Mouse (Mus musculus) right cerebral cortex, postnatal 25 days (tissue): ENCODE measurements around the gene B9d1.

Source experiments
- DNase-seq: peaks from one replicate; pipeline ENCODE4 v3.0.0; 2022

The B9d1 gene

DNA sequence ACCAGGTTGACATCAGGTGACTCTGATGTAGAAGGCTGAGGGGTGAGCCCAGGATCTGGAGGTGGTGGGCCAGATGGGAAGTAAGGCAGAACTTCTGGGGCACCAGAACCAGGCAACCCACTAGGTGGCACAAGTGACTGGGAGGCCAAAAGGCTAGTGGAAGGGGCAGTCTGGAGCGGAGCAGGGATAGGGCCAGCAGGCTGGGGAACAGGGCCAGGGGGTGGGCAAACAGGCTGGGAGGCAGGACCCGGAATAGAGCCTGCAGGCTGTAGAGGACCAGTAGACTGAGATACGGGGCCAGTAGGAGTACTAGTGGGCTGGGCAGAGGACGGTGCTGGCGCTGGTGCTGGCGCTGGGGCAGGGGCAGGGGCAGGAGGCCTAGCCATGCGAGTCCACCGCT is 15.1 kb upstream of the B9d1 start:
- DNase-seq, result no peak

GRCm38 (mm10) chr11:61490944-61491520 is 13.9 kb upstream of the B9d1 start:
- DNase-seq, result no peak

DNA sequence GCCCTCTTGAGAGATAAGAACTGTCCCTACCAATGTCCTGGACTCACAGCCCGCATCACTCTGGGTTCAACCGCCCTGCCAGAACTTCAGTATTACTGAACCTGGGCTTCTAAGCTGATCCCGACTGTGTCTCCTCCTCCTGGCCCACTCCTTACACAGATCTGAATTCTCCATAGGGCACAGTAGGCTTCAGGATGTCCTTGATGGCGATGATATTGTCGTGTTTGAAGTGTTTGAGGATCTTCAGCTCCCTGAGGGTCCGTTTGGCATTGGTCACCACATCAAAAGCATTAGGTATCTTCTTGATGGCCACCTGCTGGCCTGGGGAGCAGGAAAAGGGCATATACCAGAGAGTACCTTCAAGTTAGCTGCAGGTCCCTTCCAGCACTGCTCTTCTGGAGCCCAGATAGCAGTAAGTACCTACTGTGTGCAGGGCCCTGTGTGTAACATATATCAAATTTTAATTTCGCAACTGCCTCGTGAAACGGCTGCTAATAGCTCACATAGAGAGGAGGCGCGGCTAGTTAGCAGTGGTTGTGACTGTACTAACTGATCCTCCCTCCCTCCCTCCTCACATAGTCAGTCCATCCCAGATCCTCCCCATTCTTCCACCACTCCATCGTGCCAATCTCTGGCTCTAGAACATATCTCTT is 12.1 kb upstream of the B9d1 start:
- DNase-seq, result no peak

- DNase-seq, result peak; percentile 54
Measured at GRCm38 (mm10) chr11:61493525-61494128, 11.3 kb upstream of the B9d1 start.

DNA sequence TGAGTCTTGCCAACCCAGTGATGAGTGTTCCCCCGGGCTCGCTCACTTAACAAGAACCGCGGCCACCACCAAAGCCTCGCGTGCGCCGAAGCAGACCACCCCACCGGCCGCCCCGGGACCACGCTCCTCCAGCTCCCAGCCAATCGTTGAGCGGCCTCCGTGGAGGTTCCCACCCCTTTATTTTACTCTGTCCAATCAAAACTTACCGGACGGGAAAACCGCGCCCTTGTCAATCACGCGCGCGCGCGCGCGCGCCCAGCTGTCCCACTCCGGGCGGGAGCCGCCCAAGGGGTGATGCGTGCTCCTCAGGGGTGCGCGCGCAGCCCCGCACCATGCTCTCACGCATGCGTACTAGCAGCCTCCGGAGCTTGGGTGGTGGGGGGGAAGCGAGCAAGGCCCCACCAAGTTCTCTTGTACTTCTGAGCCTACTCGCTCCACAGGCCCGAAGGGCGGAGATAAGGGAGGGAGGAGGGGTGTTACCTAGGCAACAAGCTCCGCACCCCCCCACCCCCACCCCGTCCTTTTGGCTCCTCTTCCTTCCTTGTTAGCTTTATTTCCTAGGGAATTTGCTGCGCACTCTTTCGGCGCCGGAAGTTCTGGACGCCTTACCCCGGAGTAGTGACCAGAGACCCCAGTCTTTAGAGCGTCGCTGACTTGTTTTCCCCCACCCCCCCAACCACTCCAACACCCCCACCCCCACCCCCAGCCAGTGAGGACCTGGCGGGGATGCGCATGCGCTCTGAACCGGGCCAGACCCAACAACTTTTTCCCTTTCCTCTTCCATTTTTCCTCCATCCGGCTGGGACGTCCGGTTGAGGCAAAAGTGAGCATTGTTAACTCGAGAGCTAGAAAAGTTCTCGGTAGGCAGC is 10.6 kb upstream of the B9d1 start, which contains the start of gene Mapk7:
Mapk7 (minus strand) TSS at position 278 of the 869 bp plus-strand sequence.
- DNase-seq, result peak; percentile 96

DNA sequence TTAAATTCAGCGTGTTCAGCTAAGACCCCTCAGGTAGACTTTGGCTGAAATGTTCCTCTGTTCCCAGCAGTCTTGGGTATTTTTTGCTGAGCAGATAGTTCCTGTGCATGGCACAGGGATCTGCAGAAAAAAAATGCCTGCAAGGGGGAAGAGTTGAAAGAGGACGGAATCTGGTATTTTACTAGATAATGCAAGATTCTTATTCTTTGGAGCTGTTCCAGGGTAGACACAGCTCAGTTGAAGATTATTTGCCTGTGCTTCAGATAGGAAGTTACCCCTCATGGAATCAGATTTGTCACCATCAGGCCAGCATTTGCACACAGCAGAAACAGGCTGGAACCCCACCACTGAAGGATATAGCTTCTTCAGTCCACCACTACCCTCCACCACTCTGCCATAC is 9.4 kb upstream of the B9d1 start:
- DNase-seq, result no peak

DNA sequence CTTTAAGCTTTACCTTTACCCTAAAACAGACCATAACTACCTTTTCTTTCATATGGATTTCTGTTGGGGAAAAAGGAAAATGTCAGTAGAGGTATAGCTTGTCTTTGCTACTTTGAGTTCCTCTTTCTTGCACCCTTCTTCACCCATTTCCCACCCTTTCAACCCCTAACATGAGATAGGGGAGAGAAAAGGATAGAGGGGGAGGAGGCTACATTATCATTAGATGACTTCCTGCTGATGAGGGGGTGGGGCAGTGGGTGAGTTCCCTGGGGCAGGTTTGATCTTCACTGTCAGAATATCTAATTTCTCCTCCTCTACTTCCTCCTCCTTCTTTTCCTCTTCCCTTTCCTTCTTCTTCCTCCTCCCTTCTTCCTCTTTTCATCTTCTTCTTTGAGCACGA is 7.5 kb upstream of the B9d1 start:
- no peak for DNase-seq

DNA sequence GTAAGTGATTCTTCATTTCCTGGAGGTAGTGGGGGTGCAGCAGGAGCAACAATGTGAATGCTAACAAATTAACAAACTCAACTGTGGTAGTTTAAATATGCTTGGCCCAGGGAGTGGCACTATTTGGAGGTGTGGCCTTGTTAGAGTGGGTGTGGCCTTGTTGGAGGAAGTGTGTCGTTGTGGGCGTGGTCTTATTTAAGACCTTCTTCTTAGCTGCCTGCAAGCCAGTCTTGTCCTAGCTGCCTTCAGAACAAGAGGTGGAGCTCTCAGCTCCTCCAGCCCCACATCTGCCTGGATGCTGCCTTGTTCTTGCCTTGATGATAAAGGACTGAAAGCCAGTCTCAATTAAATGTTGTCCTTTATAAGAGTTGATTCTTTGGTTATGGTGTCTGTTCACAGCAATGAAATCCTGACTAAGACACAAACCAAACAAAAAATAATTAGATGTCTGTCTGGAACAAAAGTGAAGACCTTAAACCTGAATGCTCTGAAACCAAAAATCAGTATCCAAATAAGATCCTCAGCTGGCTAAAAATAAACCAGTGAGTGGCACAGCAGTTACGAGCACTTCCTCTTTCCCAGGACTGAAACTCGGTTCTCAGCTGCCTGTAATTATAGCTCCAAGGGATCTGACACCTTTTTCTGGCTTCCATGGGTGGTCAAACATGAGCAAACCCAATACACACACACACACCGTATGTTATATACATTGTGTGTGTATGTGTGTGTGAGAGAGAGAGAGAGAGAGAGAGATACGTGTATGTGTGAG is 6.0 kb upstream of the B9d1 start:
- no peak for DNase-seq

- DNase-seq, result no peak
Measured at GRCm38 (mm10) chr11:61503933-61504332, 1.0 kb upstream of the B9d1 start.

DNA sequence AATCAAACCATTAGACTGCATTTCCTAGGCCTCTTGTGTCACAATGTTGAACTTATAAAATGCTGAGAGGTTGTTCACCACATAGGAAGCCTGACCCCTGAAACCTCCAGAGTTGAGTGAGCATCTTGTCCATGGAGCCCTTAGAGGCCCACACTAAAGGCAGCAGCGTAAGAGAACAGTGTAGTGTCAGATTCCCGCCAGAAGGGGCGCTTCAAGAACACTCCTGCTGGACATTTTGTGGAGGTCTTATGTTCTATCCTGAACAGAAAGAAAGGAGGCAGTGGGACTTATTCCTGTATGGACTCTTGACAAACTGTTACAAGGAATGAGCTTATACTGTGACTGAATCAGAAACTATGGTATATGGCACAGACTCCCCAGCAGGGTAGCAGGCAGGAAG is 10.0 kb downstream of the B9d1 start:
- DNase-seq, result no peak

GRCm38 (mm10) chr11:61517971-61518370 is 13.0 kb downstream of the B9d1 start:
- no peak for DNase-seq

GRCm38 (mm10) chr11:61518871-61519270 is 13.9 kb downstream of the B9d1 start:
- no peak for DNase-seq

GRCm38 (mm10) chr11:61519484-61520107 is 14.7 kb downstream of the B9d1 start:
- no peak for DNase-seq

GRCm38 (mm10) chr11:61526872-61527271 is 21.9 kb downstream of the B9d1 start:
- DNase-seq, result no peak

- DNase-seq, result peak; percentile 32
Measured at GRCm38 (mm10) chr11:61529268-61529713, 24.3 kb downstream of the B9d1 start.

GRCm38 (mm10) chr11:61532820-61533219 is 27.9 kb downstream of the B9d1 start:
- no peak for DNase-seq

- no peak for DNase-seq
Measured at GRCm38 (mm10) chr11:61533571-61533970, 28.6 kb downstream of the B9d1 start.

DNA sequence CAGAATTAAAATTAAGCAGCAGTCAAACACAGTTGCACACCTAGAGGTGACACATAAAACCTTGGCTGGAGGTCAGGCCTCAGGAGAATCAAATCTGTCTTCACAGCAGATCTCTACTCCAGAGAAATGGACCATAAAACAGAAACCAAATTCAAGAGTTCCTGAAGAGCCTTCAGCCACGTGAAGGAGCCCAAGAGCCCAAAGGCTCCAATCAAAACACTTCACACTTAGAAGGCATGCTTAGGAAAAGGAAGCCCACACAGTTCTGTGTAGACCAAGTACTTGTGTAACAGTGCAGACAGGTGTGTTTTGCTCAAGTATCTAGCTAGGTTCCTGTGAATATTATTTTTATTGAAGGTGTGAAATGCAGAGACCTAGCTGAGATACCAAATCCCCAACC is 30.6 kb downstream of the B9d1 start:
- DNase-seq, result no peak

DNA sequence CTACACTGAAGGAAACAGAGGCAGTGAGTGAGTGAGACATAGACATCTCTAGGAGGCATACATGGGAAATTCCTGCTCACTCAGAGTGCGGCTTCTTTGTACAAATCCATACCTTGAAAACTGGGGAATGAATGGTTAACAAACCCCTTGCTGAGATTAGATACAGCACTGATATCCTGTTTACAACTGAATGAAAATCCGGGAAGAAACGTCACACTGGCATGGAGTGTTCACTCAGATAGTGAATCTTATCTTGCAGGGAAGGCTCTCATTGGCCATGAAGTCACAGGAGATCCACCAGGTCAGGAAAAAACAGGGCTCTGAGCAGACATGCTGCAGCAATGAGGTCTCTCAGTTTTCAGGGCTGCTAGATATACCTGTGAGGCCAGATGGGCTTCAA is 32.0 kb downstream of the B9d1 start:
- DNase-seq, result no peak

DNA sequence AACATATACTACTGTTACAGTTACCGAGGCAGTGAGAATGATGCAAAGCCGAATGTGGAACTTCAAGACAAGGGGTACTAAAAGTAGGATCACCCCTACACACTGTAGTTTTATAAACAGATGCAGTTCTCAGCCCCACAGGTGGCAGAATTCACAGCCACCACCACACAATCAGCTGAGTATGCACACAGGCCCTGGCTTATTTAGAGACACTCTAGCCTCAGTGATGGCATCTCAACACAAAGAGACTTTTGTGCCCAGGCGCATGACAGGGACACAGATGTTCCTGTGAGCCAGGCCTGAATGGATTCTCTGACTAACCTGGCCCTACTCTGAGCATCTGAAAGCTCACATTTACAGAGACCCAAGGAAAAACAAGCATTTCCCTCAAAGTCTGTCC is 32.4 kb downstream of the B9d1 start:
- DNase-seq, result no peak

GRCm38 (mm10) chr11:61540642-61541041 is 35.7 kb downstream of the B9d1 start:
- DNase-seq, result no peak

DNA sequence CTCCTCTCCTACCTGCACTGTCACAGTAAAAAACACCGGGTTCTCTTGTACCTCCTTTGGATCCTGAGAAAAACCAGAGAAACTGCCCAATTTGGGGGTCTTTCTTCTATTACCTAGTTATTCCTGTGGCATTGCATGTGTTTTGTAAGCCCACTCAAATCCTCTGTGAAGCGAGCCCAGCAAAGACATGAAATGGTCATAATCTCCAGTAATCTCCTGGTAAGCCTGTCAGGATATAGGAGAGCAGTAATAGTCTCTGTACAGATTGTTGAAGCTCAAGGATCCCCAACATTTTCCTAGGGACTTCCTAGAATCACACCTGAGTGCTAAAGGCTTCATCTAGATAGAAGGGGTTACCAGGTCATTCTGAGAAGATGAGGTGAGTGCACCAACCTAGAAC is 36.2 kb downstream of the B9d1 start:
- DNase-seq, result no peak
